Mouse (Mus musculus) liver, adult 2 months (tissue): Measurements from ENCODE around the gene Fgf15. TPM values are rescaled to one million over a fixed set of nuclear protein-coding genes. Genes with fewer than 3 reads are reported as not detected.

Source experiments
- DNase-seq: peaks from one replicate; pipeline ENCODE4 v3.0.0-alpha.2; 2011; ENCODE audit warnings: low read depth, low spot score; ENCODE audit errors: extremely low read depth
- H3K27ac ChIP-seq: fragments of 200-500 bp; replicated peaks from 2 replicates; pipeline ENCODE4 v1.5.1; 2012; ENCODE audit warnings: low read depth, mild to moderate bottlenecking, control low read depth, inconsistent platforms, low read length; ENCODE audit not compliant: insufficient read depth
- H3K27me3 ChIP-seq: fragments of 200-500 bp; 2 replicates; pipeline ENCODE4 v1.6.1; 2012; ENCODE audit warnings: mild to moderate bottlenecking, moderate library complexity, low read length, inconsistent platforms; ENCODE audit not compliant: control insufficient read depth, insufficient read depth
- H3K36me3 ChIP-seq: fragments of 200-500 bp; 2 replicates; pipeline ENCODE4 v1.6.1; 2012; ENCODE audit warnings: low read length, inconsistent platforms; ENCODE audit not compliant: control insufficient read depth, insufficient read depth
- H3K4me1 ChIP-seq: fragments of 200-500 bp; 2 replicates; pipeline ENCODE4 v1.6.1; 2011; ENCODE audit warnings: low read length; ENCODE audit not compliant: control insufficient read depth, insufficient read depth
- H3K4me3 ChIP-seq: fragments of 200-500 bp; 2 replicates; pipeline ENCODE4 v1.5.1; 2011; ENCODE audit warnings: low read depth, mild to moderate bottlenecking, control low read depth, low read length, moderate library complexity; ENCODE audit not compliant: insufficient read depth
- H3K79me2 ChIP-seq: fragments of 200-500 bp; 2 replicates; pipeline ENCODE4 v1.6.1; 2012; ENCODE audit warnings: inconsistent platforms, mild to moderate bottlenecking, low read length, moderate library complexity; ENCODE audit not compliant: control insufficient read depth, insufficient read depth
- H3K9ac ChIP-seq: fragments of 200-500 bp; 2 replicates; pipeline ENCODE4 v1.6.1; 2012; ENCODE audit warnings: low read depth, mild to moderate bottlenecking, control low read depth, inconsistent platforms, low read length
- CTCF ChIP-seq: fragments of 200-500 bp; IDR thresholded peaks from 2 replicates; pipeline ENCODE4 v1.5.1; 2011; ENCODE audit warnings: low read depth, low read length, control low read depth
- POLR2A ChIP-seq: fragments of 200-500 bp; IDR thresholded peaks from 2 replicates; pipeline ENCODE4 v1.6.1; 2011; ENCODE audit warnings: low read length, control low read depth; ENCODE audit not compliant: insufficient read depth; ENCODE audit errors: extremely low read depth
- WGBS: fragments of 180-500 bp; shearing (Covaris S2); methylation state at CpG from one replicate; pipeline ENCODE4 v1.1.7; 2018; 5-methylcytosine and 5-hydroxymethylcytosine counted together
- polyA plus RNA-seq: library from polyadenylated mRNA; depleted of rRNA; stranded (reverse); fragments of >200 nt; gene quantifications from 2 replicates; pipeline ENCODE4 v1.2.3, GENCODE M21; 2012
- total RNA-seq: library from RNA; depleted of rRNA; stranded (reverse); fragments of >200 nt; gene quantifications from 2 replicates; pipeline ENCODE4 v1.2.3, GENCODE M21; 2014

Fgf15 gene
- total and polyA plus RNA-seq, 2 experiments = not detected

DNA sequence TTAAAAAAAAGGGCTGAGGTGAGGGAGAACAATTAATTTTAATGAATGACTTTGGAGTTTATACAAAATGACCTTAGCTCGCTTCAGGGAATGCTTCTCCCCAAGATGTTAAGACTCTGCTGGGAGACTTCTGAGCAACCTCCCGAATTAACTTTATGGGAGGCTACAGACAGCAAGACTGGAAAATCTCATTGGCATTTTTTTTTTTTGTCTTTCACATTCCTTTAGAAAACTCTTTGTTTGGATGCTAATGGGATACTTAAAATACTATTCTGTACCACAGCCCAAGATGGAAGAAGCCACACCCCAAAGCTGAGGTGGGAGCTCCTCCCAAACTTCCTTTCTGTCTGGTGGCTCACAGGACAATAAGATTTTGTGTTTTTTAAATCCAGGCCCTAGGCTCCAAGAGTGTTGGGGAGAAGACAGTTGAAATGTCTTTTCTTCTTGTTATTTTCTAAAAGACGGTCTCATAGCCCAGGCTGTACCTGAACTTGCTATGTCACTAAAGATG, 32.1 kb upstream of the Fgf15 start:
- WGBS = 61% methylated on average over 3 of the region's 3 CpGs

DNA sequence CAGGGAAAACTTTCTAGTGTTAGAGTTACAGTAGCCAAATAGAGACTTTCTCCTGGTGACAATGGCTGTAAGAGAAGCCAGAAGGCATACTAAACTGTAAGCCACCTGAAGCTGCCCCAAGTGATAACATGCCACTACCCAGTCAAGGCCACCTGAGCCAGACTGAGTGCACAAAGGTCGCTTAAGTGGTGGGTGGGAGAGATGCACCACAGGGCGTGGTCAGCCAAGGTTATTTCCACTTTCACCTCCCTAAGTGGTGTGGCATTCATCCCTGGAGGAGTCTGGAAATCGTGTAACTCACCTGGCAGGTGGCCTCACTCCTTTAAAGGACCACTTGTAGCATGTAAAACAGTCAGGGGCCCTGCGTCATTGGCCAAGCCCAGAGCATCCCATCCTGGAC, 29.2 kb upstream of the Fgf15 start:
- no peaks in the 10 kb centered on the region for H3K4me1 ChIP-seq
- no peaks in the 10 kb centered on the region for H3K79me2 ChIP-seq
- TF ChIP-seq CTCF = no peak
- no peak for TF ChIP-seq POLR2A
- H3K4me3 ChIP-seq = no peak overlapping the region
- H3K27ac ChIP-seq = no peak overlapping the region
- peaks cover 16% of the 10 kb centered on the region for H3K27me3 ChIP-seq
- no peak for DNase-seq
- no peak overlapping the region for H3K9ac ChIP-seq
- no peaks in the 10 kb centered on the region for H3K36me3 ChIP-seq
- 54% methylated on average over 4 of the region's 4 CpGs for WGBS

More for the DNA sequence above, 32.1 kb upstream of the Fgf15 start:
- Histone ChIP-seq H3K4me3 (no peak overlapping the region), H3K9ac (no peak overlapping the region), H3K79me2 (no peaks in the 10 kb centered on the region), H3K27me3 (peaks cover 35% of the 10 kb centered on the region), H3K36me3 (no peaks in the 10 kb centered on the region), H3K4me1 (no peaks in the 10 kb centered on the region), H3K27ac (no peak overlapping the region)
- no peak for TF ChIP-seq POLR2A
- no peak for TF ChIP-seq CTCF
- no peak for DNase-seq

DNA sequence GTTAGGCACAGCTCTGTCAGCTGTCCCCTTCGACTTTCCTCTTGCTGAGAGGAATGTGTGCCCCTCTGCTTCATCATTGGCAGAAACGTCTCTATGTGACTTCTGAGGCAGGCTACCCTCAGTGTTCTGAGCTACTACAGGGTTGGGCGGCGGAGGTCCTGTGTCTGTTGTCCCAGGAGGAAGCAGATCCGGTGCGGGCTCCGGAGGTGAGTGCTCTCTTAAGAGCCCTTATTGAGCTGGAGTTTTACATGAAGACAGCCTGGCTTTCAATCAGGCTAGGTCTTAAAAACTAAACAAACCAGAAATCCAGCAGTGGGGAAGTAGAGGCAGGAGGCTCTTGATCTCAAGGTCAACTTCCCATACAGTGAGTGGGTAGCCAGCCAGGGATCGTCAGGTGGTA, 28.7 kb upstream of the Fgf15 start:
- H3K27me3 ChIP-seq = peaks cover 13% of the 10 kb centered on the region; the same call in 1 of the 2 replicates
- no peak overlapping the region for H3K9ac ChIP-seq
- DNase-seq = no peak
- H3K27ac ChIP-seq = no peak overlapping the region
- TF ChIP-seq POLR2A (no peak), CTCF (no peak)
- WGBS = 73% methylated on average over 8 of the region's 8 CpGs
- H3K4me3 ChIP-seq = no peak overlapping the region
- H3K79me2 ChIP-seq = no peaks in the 10 kb centered on the region
- no peaks in the 10 kb centered on the region for H3K4me1 ChIP-seq
- H3K36me3 ChIP-seq = no peaks in the 10 kb centered on the region

DNA sequence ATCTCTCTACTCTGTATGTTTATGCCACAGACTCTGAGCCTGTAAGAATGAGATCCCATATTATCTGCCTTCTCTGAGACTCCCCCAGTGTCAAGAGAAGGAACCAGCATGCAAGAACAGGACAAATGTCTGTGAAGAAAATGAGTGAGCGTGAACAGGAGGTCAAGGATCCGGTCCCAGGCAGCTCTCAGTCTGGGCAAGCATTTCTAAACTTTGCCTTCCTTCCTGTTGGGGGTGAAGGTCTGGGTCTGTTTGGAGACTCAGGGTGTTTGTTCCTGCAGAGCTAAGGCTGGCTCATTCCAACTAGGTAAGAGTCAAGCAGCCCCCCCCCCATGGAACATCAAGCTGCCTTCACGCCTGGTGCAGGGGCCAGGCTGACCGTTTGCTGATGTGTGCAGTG, 23.9 kb upstream of the Fgf15 start:
- WGBS = 70% methylated on average over 4 of the region's 4 CpGs
- Histone ChIP-seq H3K79me2 (no peaks in the 10 kb centered on the region), H3K27ac (peak overlapping the region; percentile 35), H3K4me3 (no peak overlapping the region), H3K9ac (no peak overlapping the region), H3K27me3 (no peaks in the 10 kb centered on the region), H3K4me1 (no peaks in the 10 kb centered on the region), H3K36me3 (no peaks in the 10 kb centered on the region)
- no peak for TF ChIP-seq POLR2A
- no peak for TF ChIP-seq CTCF
- peak; percentile 13 for DNase-seq

DNA sequence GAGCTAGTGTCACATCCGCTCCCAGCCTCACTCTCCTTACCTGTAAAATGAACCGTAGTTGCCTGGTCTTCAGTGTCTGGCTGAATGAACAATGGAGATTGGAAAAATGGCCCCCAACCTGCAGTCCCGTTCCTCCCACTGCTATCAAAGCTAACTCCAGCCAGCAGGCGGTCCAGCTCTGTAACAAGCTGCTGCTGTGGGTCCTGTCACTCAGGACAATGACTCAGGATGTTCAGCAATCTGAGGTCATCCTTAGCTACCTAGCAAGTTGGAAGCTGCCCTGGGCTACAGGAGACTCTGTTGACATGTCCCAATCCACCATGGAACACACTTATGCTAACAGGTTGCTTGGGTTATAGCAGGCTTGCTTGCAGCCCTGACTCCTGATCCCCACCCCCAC, 23.2 kb upstream of the Fgf15 start:
- no peak for DNase-seq
- Histone ChIP-seq H3K4me1 (no peaks in the 10 kb centered on the region), H3K4me3 (no peak overlapping the region), H3K9ac (no peak overlapping the region), H3K36me3 (no peaks in the 10 kb centered on the region), H3K27me3 (no peaks in the 10 kb centered on the region), H3K79me2 (no peaks in the 10 kb centered on the region), H3K27ac (0 out of 2 replicates have a peak overlapping the region, but pooled peaks have one; percentile 35)
- 79% methylated on average over 4 of the region's 4 CpGs for WGBS
- TF ChIP-seq CTCF (no peak), POLR2A (no peak)

DNA sequence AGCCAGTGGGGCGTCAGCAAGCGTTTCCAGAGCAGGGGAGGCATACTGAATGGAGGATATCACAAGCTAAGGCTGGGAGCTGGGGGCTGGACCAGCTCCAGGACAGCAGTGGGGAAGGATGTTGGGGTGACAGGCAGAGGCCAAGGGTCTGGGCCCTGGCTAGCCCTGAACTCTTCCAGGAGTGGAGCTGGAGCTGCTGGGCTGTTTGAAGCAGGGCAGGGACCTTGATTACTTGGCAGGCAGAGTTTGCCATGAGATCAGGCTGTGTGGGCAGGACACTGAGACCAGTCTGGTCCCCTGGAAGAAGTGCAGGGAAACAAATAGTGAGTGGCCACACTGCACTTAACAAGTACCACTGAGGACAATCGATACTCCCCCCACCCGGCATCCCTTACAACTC, 22.1 kb upstream of the Fgf15 start:
- no peaks in the 10 kb centered on the region for H3K4me1 ChIP-seq
- no peaks in the 10 kb centered on the region for H3K79me2 ChIP-seq
- WGBS = 57% methylated on average over 4 of the region's 4 CpGs
- H3K9ac ChIP-seq = no peak overlapping the region
- no peaks in the 10 kb centered on the region for H3K27me3 ChIP-seq
- TF ChIP-seq CTCF (no peak), POLR2A (no peak)
- H3K4me3 ChIP-seq = no peak overlapping the region
- H3K36me3 ChIP-seq = no peaks in the 10 kb centered on the region
- H3K27ac ChIP-seq = no peak overlapping the region
- DNase-seq = no peak
